Mouse (Mus musculus) stomach, embryonic 15.5 days (tissue): ENCODE measurements around the gene Zfp599. TPM values are rescaled to one million over a fixed set of nuclear protein-coding genes. Genes with fewer than 3 reads are reported as not detected.

Source experiments
- ATAC-seq: fragments of 200-750 bp; cut with Nextera tagmentation; 2 replicates; pipeline ENCODE4 v1.8.0; 2017; ENCODE audit warnings: low read depth, moderate number of reproducible peaks, moderate TSS enrichment; ENCODE audit not compliant: insufficient read depth, low FRiP score
- H3K27ac ChIP-seq: fragments of 300-500 bp; sonication (generic); 2 replicates; pipeline ENCODE4 v1.5.1; 2015; ENCODE audit warnings: mild to moderate bottlenecking, inconsistent platforms
- H3K27me3 ChIP-seq: fragments of 300-500 bp; sonication (generic); replicated peaks from 2 replicates; pipeline ENCODE4 v1.6.1; 2015; ENCODE audit warnings: inconsistent platforms
- H3K36me3 ChIP-seq: fragments of 300-500 bp; sonication (generic); 2 replicates; pipeline ENCODE4 v1.6.1; 2015; ENCODE audit warnings: inconsistent platforms
- H3K4me1 ChIP-seq: fragments of 300-500 bp; sonication (generic); 2 replicates; pipeline ENCODE4 v1.6.1; 2015; ENCODE audit warnings: inconsistent platforms
- H3K4me2 ChIP-seq: fragments of 300-500 bp; sonication (generic); 2 replicates; pipeline ENCODE4 v1.6.1; 2015; ENCODE audit warnings: mild to moderate bottlenecking, inconsistent platforms
- H3K4me3 ChIP-seq: fragments of 300-500 bp; sonication (generic); replicated peaks from 2 replicates; pipeline ENCODE4 v1.5.1; 2015; ENCODE audit warnings: inconsistent platforms
- H3K9ac ChIP-seq: fragments of 300-500 bp; sonication (generic); 2 replicates; pipeline ENCODE4 v1.6.1; 2015; ENCODE audit warnings: inconsistent platforms
- H3K9me3 ChIP-seq: fragments of 300-500 bp; sonication (generic); 2 replicates; pipeline ENCODE4 v1.6.1; 2016; ENCODE audit warnings: inconsistent platforms
- WGBS: fragments of 180-500 bp; shearing (Covaris S2); methylation state at CpG from one replicate; pipeline ENCODE4 v1.1.7; 2015; 5-methylcytosine and 5-hydroxymethylcytosine counted together
- polyA plus RNA-seq: library from polyadenylated mRNA; unstranded; fragments of >200 nt; fragmentation: Nextera tagmentation; extraction: Ambion mirVana; gene quantifications from 2 replicates; pipeline ENCODE4 v1.2.1, GENCODE M21; 2015

Gene Zfp599
- polyA plus RNA-seq, 1 experiment from 2014 or later = 4.4 TPM

DNA sequence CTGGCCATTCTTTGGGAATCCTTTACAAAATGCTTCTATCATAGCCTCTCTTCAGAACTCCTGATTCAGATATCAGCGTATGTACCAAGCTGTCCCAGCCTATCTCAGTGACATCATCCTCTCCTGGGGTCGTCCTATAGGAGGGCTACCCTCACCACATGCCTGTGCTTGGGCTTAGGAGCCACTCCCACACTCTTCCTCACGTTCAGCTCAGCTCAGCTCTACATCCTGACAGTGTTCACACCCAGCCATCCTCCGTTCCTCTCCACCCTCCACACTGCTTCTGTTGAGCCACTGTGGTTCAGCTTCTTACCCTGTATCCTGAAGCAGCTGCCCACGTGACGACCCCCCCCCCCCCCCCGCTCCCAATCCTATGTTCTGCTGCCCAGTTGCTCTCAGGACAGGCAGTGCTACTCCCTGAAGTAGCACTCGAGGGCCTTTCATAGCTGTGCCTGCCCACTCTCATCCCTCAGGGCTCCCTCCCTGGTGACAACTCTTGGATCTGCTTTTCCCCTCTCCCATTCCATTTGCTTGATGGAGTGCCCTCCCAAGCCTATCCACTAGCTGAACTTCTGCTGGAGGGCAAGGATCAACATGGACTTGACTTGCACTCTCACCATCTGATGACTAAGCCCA, 41.7 kb downstream of the Zfp599 start:
- H3K4me2 ChIP-seq = no peak overlapping the region
- no peak overlapping the region for H3K27ac ChIP-seq
- ATAC-seq = no peak
- no peaks in the 10 kb centered on the region for H3K27me3 ChIP-seq
- no peaks in the 10 kb centered on the region for H3K9me3 ChIP-seq
- H3K4me1 ChIP-seq = no peaks in the 10 kb centered on the region
- no peak overlapping the region for H3K9ac ChIP-seq
- H3K36me3 ChIP-seq = no peaks in the 10 kb centered on the region
- WGBS = 37% methylated on average over 7 of the region's 8 CpGs
- H3K4me3 ChIP-seq = no peak overlapping the region

DNA sequence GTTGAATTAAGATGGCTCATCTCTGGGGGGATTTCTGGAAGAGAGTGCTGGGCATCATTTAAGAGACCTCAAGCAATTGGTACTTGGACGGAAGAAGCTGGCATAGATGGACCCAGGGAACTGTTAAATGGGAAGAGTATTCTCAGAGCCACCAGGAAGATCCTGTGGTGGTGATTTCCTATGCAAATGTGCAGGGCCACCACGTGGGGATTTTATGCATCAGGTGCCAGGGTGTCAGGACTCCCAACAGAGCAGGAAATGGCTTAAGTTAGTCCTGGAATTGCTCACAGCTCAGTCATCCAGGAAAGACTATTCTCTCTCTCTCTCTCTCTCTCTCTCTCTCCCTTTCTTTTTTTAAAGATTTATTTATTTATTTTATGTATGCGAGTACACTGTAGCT, 43.0 kb downstream of the Zfp599 start:
- no peak overlapping the region for H3K4me2 ChIP-seq
- H3K36me3 ChIP-seq = no peaks in the 10 kb centered on the region
- WGBS = 52% methylated on average over 3 of the region's 3 CpGs
- H3K9ac ChIP-seq = no peak overlapping the region
- no peak overlapping the region for H3K4me3 ChIP-seq
- H3K9me3 ChIP-seq = no peaks in the 10 kb centered on the region
- H3K4me1 ChIP-seq = no peaks in the 10 kb centered on the region
- ATAC-seq = no peak
- H3K27me3 ChIP-seq = no peaks in the 10 kb centered on the region
- no peak overlapping the region for H3K27ac ChIP-seq

DNA sequence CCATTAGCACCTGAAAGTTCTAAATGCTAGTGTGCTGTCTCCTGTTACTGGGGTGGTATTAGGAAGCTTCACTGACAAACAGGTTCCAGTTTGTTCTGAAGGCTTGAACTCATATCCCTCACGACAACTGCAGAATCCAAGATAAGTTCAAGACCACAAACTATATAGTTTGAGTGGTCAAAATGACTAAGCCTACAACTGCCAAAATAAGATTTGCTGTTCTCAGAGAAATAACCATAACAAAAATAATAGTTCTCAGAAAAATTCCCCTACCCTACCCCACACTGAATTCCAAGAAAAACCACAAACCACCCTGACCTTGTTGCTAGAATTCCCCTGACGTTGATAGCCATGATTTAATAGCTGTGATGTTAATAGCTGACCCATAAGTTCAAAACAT, 45.1 kb downstream of the Zfp599 start:
- no peak for ATAC-seq
- Histone ChIP-seq H3K4me3 (no peak overlapping the region), H3K9ac (no peak overlapping the region), H3K4me1 (no peaks in the 10 kb centered on the region), H3K9me3 (no peaks in the 10 kb centered on the region), H3K27ac (no peak overlapping the region), H3K36me3 (no peaks in the 10 kb centered on the region), H3K4me2 (no peak overlapping the region), H3K27me3 (no peaks in the 10 kb centered on the region)
- 72% methylated on average over 2 of the region's 2 CpGs for WGBS

DNA sequence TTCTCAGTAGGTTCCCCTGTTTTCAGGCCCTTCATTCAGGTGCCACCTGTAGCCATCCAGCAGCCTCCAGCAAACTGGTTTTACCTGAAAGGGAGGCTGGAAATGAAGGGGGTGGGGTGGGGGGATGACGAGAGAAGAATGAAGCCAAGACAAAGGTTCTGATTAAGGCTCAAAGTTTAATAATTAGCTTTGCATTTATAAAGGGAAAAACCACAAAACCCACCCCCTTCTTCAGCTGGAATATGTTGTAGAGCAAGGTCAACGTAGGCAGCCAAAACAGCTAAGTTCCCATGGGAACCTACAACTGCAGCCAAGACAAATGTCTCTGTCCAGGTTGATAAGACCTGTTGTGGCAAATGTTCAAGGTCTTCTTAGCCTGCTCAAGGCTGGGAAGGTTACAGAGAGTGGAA, 45.9 kb downstream of the Zfp599 start:
- peak overlapping the region; percentile 83 for H3K27ac ChIP-seq
- no peaks in the 10 kb centered on the region for H3K36me3 ChIP-seq
- no peaks in the 10 kb centered on the region for H3K9me3 ChIP-seq
- H3K27me3 ChIP-seq = no peaks in the 10 kb centered on the region
- peak overlapping the region; percentile 19; the same call in 1 of the 2 replicates for H3K4me3 ChIP-seq
- 43% methylated on average over 2 of the region's 2 CpGs for WGBS
- no peak overlapping the region for H3K9ac ChIP-seq
- peak; percentile 90 for ATAC-seq
- no peaks in the 10 kb centered on the region for H3K4me1 ChIP-seq
- H3K4me2 ChIP-seq = peak overlapping the region; percentile 17; the same call in 1 of the 2 replicates

Other genes starting within 250 kb of the Zfp599 start
- 2.8 TPM in 2 replicates for gene Elavl3, start 207.9 kb downstream of the Zfp599 start, polyA plus RNA-seq
- gene Gm49318, start 188.6 kb downstream of the Zfp599 start, polyA plus RNA-seq = not detected in 2 replicates
- gene Zfp653, start 188.5 kb downstream of the Zfp599 start, polyA plus RNA-seq = 12.6 and 14.1 TPM in 2 replicates
- 40.4 and 42.8 TPM in 2 replicates for gene Ecsit, start 174.5 kb downstream of the Zfp599 start, polyA plus RNA-seq
- gene Cnn1, start 160.7 kb downstream of the Zfp599 start, polyA plus RNA-seq = 403 and 444 TPM in 2 replicates
- 163 and 165 TPM in 2 replicates for gene Elof1, start 142.7 kb downstream of the Zfp599 start, polyA plus RNA-seq
- 29.4 and 38.3 TPM in 2 replicates for gene Acp5, start 124.2 kb downstream of the Zfp599 start, polyA plus RNA-seq
- 88.6 and 97.2 TPM in 2 replicates for gene Pigyl, start 103.0 kb downstream of the Zfp599 start, polyA plus RNA-seq
- 1.7 and 1.9 TPM in 2 replicates for gene Zfp872, start 71.8 kb downstream of the Zfp599 start, polyA plus RNA-seq
- 31.1 and 33.5 TPM in 2 replicates for gene Zfp809, start 34.2 kb downstream of the Zfp599 start, polyA plus RNA-seq
- gene Zfp810, start 47.8 kb upstream of the Zfp599 start, polyA plus RNA-seq = 15.7 and 20.1 TPM in 2 replicates
- gene Anln, start 129.3 kb upstream of the Zfp599 start, polyA plus RNA-seq = 47.9 and 49.8 TPM in 2 replicates
- 4.0 and 5.6 TPM in 2 replicates for gene 9530077C05Rik, start 151.6 kb upstream of the Zfp599 start, polyA plus RNA-seq
- not detected in 2 replicates for gene Gm17545, start 194.4 kb upstream of the Zfp599 start, polyA plus RNA-seq
- gene Rp9, start 209.8 kb upstream of the Zfp599 start, polyA plus RNA-seq = 79.5 and 81.0 TPM in 2 replicates
- 9.9 and 12.4 TPM in 2 replicates for gene Bbs9, start 215.8 kb upstream of the Zfp599 start, polyA plus RNA-seq